Mouse (Mus musculus) kidney, adult 2 months (tissue): Measurements from ENCODE around the gene Colq.

Source experiments
- CTCF ChIP-seq: fragments of 200-500 bp; conservative IDR thresholded peaks from 2 replicates; pipeline ENCODE4 v1.5.1; 2011; ENCODE audit warnings: low read depth, mild to moderate bottlenecking, control low read depth, low read length, moderate library complexity, mixed read lengths; ENCODE audit not compliant: insufficient read depth, insufficient read length
- POLR2A ChIP-seq: fragments of 200-500 bp; IDR thresholded peaks from one replicate; pipeline ENCODE4 v1.6.1; 2011; ENCODE audit warnings: low read depth, low read length, control low read depth

DNA sequence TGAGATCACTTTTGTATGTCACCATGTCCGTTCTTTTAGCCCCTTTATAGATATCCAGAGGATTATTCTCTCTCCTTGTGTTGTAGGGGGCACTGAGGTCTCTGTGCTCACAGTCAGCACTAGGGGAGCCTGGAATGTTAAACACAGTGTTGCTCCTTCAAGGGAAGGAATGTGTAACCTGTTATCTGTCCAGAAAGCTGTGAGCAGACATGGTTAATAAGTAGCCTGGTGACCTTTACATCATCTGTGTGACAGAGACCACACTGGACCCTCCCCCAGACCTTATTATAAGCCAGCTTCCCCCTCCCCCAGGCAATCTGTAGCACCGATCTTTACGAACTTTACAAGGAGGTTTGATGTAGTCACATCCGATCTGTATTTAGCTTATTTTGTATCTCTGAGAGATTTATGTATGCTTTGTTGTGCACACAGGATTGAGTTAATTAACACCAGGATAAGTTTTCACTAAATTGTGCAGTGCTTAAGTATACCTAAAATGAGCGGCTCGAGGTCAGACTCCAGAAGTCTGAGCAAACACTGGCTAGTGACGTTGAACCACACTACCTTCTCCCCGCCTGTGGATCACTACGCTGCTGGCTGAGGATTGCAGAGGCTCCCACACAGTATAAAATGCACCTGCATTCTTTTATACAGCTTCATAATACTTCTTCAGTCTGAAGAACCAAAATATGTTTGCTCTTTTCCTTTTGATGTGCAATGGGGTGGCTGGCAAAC is 25.5 kb downstream of the Colq start:
- no peak for TF ChIP-seq POLR2A
- no peak for TF ChIP-seq CTCF
